Comparison of ENCODE assay signal across 15 mouse cellular contexts in the genomic region with DNA sequence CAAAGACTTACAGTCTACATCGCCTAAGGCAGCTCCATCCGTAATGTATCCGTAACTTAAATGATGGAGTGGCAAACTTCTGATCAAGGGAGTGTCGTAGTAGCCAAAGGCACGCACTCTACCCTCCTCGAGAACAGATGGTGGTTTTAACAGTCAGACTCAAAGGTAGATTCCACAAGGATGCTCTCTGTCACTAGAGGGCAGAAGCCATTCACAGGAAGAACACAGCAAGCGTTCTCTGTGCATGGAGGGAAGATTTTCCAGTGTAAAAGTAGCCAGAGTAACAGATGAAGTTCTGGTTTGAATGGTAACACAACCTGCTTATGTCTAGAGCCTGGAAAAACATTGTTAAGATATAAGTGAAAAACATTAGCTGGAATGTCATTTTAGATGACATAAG.
A peak's percentile ranks its signal among the peaks of the same experiment; 100 is the strongest.
DNase-seq lines count a peak whose midpoint lies in the region; ATAC-seq and TF ChIP-seq lines count a peak whose summit lies in the region.
"Had no signal": no experiment of that assay in that cellular context is flagged by ENCODE, and none has a peak within 500 bp of the region (broad histone marks: within the 10 kb centered on the region; RNA-seq: fewer than 3 reads in every experiment).

No protein-coding gene starts in this region.

- H3K4me2 ChIP-seq in liver, postnatal 0 days (ENCODE audit: low read depth, low read length), result no peak overlapping the region
- H3K4me2 ChIP-seq: heart, embryonic 13.5 days; liver, embryonic 15.5 days had no signal

- no peaks in the 10 kb centered on the region for H3K9me3 ChIP-seq in liver, postnatal 0 days (ENCODE audit: low read length)
- H3K9me3 ChIP-seq: heart, embryonic 13.5 days; liver, embryonic 15.5 days had no signal

- TF ChIP-seq POLR2A in cerebellum, adult 2 months (IDR thresholded peaks at IDR 0.05; ENCODE audit: borderline replicate concordance, insufficient read depth, low read length), result no peak

- H3K36me3 ChIP-seq in liver, postnatal 0 days (replicated peaks; ENCODE audit: insufficient read depth, low read length), result no peaks in the 10 kb centered on the region
- H3K36me3 ChIP-seq: G1E; heart, embryonic 13.5 days; liver, embryonic 15.5 days had no signal

- no peak for TF ChIP-seq EP300 in liver, postnatal 0 days (IDR thresholded peaks at IDR 0.05; ENCODE audit: low read depth)

- H3K4me1 ChIP-seq in liver, postnatal 0 days (ENCODE audit: insufficient read depth), result no peaks in the 10 kb centered on the region
- no peaks in the 10 kb centered on the region for H3K4me1 ChIP-seq in cerebellum, adult 2 months (ENCODE audit: control insufficient read depth, insufficient read depth, low read length)
- H3K4me1 ChIP-seq: heart, embryonic 13.5 days; liver, embryonic 15.5 days had no signal

- intact Hi-C loops in gastrocnemius, adult 2 months (cut with DNase I), result loop anchor here (5.0 kb wide), 2 partner anchors 90 to 150 kb away; no protein-coding TSS in a partner anchor

- peak; percentile 70 for TF ChIP-seq CTCF in gastrocnemius, adult 2 months (IDR thresholded peaks at IDR 0.05)
- peak; percentile 27; the same call in 1 of the 2 replicates for TF ChIP-seq CTCF in liver, postnatal 0 days (IDR thresholded peaks at IDR 0.05; ENCODE audit: low read depth)
- TF ChIP-seq CTCF in cerebellum, adult 2 months (IDR thresholded peaks at IDR 0.05; ENCODE audit: borderline replicate concordance, insufficient read depth, low read depth, low read length), result no peak

- no peaks in the 10 kb centered on the region for H3K27me3 ChIP-seq in liver, postnatal 0 days (ENCODE audit: insufficient read depth, low read length)
- no peaks in the 10 kb centered on the region for H3K27me3 ChIP-seq in cerebellum, adult 2 months (ENCODE audit: control insufficient read depth, insufficient read depth, low read length)
- H3K27me3 ChIP-seq: heart, embryonic 13.5 days; liver, embryonic 15.5 days had no signal

- 74% methylated on average over 7 of the region's 7 CpGs for WGBS in liver, postnatal 0 days (ENCODE audit: insufficient replicate concordance)
- WGBS in cerebellum, adult 2 months, result 52% methylated on average over 7 of the region's 7 CpGs

- DNase-seq in gastrocnemius, adult 2 months, result no peak
- no peak for DNase-seq in gastrocnemius, postnatal 4 days (ENCODE audit: low spot score in 2 of 2)
- DNase-seq in liver, postnatal 0 days, result no peak
- DNase-seq in liver, result no peak
- DNase-seq in R1 (ENCODE audit: low read depth, low spot score), result peak; percentile 8
- peak; percentile 5 for DNase-seq in retina, embryonic 14.5 days (ENCODE audit: low spot score)
- DNase-seq in cerebellum, adult 2 months, result no peak
- DNase-seq in spleen, postnatal 36 days (ENCODE audit: low spot score in 2 of 2), result no peak
- DNase-seq: adrenal gland, postnatal 25 days; cerebellum, postnatal 36 days; thymus, adult 18-20 months had no signal

- no peak overlapping the region for H3K9ac ChIP-seq in liver, postnatal 0 days (replicated peaks)
- H3K9ac ChIP-seq: heart, embryonic 13.5 days; liver, embryonic 15.5 days had no signal

- no peak overlapping the region for H3K27ac ChIP-seq in gastrocnemius, adult 2 months
- H3K27ac ChIP-seq in liver, postnatal 0 days (ENCODE audit: low read depth), result no peak overlapping the region
- H3K27ac ChIP-seq in cerebellum, adult 2 months (ENCODE audit: insufficient read depth, low read length), result no peak overlapping the region
- H3K27ac ChIP-seq: heart, embryonic 13.5 days; liver, embryonic 15.5 days had no signal

- no peak for ATAC-seq in liver, postnatal 0 days
- ATAC-seq: inflammation-experienced regulatory T-cells, adult 6 months had no signal

- H3K4me3 ChIP-seq in gastrocnemius, adult 2 months, result no peak overlapping the region
- H3K4me3 ChIP-seq in liver, postnatal 0 days (ENCODE audit: low read depth, low read length), result no peak overlapping the region
- H3K4me3 ChIP-seq in cerebellum, adult 2 months (replicated peaks; ENCODE audit: insufficient read depth, low read depth, low read length), result no peak overlapping the region
- H3K4me3 ChIP-seq: heart, embryonic 13.5 days; liver, embryonic 15.5 days had no signal

Comparison
In these comparisons a context has a peak if more than half of its experiments do, and no peak if none do; other contexts are left out.
1. DNase-seq: peak in R1 (single experiment) and retina, embryonic 14.5 days (single experiment); none in gastrocnemius, adult 2 months (single experiment), gastrocnemius, postnatal 4 days (0 of 2), liver, postnatal 0 days (single experiment), liver (single experiment), cerebellum, adult 2 months (0 of 2) and spleen, postnatal 36 days (0 of 2).